Mouse (Mus musculus): ENCODE data around the gene Chrng.

Gene Chrng

GRCm38 (mm10) chr1:87259316-87259715 lies 54.9 kb downstream of the Chrng start:
- DNase-seq: no peak
